Mouse (Mus musculus): Measurements from ENCODE around the gene Tmem234.

The Tmem234 gene

DNA sequence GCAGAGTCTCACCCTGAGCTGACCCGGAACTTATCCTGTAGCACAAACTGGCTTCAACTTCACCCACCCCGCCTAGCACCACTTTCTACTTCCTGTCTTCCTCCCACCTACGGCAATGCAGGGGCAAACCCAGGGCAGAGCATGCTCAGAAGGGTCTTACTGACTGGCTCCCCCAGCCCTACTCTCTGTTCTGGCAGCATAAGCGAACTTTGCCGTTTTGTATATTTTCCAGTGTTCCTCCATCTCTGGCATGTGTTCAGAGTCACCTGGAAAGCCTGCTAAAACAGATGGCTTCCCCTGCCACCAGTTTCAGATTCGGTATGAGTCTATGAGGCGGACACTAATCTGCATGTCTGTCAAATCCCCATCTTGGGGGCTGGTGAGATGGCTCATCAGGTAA lies 20.1 kb upstream of the Tmem234 start:
- DNase-seq = peak; percentile 80

DNA sequence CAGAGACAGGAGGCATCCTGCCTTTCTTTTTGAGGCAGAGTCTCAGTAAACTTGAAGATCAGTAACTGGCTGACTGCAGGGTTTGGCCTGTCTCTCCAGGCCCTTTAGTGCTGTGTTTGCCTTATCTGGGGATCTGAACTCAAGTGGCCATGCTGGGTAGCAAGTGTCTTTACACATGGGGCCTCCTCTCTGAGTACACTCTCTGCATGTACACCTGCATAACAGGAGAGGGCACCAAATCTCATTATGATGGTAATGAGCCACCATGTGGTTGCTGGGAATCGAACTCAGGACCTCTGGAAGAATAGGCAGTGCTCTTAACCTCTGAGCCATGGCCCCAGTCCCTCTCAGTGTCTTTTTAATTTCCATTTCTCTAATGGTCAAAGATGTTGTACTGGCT lies 18.2 kb upstream of the Tmem234 start:
- no peak for DNase-seq

DNA sequence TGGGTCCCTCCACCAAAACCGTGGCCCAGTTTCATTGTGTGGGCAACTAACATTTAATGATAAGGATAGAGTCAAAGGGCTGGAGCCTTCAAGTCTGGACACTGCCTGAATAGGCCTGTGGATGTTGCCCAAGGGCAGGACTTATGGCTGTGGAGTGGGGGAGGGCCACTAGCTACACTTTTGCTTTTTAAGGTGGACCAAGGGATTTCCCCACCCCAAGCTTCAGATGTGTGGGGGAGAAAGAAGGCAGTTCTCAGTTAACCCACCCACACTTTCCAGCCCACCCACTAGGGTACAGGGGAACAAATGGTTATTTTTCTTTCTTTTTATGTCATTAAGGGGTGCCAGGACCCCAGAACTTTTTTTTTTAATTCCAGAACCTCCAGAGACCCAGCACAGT lies 16.1 kb upstream of the Tmem234 start:
- DNase-seq = no peak

DNA sequence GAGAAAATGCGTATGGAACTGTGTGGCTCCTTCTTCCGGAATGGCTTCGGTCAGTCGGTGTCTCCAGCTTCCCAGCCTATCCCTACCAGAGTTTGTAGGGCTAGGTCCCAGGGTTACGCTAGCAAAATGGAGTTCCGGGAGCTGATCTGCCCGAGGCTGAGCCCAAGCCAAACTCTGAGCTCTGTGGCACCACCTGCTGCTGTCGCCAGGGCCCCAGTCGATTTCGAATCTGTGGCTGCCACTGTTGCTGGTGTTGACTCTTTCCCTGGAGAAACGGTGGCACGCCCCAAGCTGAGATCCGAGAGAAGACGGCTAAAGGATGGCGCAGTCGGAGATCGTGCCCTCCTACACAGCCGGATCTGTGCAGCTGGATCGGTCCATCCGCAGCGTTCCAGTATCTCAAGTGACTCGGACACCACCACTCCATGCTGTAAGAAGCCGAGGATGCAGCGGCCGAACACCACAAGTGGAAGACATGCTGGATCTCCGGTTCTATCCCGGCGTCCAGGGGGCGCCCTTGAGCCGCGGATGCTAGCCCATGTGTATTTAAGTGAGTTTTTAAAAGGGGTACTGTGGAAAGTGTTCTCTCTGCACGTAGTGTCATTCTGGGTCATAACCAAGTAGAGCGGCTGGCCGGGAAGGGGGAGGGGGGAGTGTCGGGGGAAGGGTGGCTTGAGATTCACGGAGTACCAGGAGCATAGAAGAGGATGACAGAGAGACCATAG lies 15.4 kb upstream of the Tmem234 start:
- DNase-seq = peak; percentile 94

DNA sequence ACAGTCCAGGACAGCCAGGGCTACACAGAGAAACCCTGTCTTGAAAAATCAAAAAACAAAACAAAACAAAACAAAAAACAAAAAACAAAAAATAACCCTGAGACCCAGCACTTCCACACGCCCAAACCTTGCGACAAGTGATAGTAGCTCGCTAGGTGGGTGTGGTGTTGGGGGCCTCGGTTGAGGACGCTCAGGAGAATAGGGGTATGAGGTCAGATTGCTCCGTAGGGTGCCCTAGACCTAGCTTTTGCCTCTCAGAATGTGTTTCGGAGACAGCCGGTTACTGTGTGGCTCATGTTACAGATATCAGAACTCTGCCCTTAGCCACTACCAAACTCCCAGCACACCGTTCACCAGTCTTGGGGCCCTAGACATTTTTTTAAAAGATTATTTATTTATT lies 14.7 kb upstream of the Tmem234 start:
- no peak for DNase-seq

DNA sequence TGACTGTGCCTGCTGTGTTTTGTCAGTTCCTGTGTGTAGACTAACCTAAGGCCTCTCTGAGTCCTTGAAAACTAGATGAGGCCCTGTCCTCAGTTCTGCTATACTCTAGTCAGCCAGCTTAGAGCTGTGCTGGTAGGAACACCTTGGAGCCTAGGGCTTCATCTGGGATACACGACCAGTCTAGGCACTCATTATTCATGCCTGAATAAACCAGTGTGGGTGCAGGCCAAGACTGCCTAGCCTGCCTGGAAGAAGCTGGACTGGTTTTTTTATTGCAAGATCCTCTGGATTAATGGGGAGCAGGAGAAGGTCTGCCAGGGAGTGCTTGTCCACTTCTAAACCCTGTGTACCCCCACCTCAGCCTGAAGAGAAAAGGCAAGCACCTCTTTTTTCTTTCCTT lies 13.5 kb upstream of the Tmem234 start:
- DNase-seq = no peak

DNA sequence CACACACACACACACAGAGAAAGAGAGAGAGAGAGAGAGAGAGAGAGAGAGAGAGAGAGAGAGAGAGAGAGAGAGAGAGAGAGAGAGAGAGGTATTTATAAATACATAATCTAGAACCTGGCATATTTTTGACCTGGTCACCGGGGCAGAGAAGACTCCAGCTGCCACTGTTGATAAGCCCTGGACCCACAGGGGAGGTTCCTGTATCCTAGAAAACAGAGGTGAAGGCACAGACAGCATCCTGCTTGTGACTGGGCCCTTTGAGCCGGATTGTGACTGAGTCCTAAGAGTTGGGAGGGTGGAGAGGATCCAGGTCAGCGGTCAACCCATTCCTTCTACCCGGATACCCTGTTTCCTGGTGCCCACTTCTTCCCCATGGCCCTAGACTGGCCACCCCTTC lies 11.6 kb upstream of the Tmem234 start:
- DNase-seq = no peak

DNA sequence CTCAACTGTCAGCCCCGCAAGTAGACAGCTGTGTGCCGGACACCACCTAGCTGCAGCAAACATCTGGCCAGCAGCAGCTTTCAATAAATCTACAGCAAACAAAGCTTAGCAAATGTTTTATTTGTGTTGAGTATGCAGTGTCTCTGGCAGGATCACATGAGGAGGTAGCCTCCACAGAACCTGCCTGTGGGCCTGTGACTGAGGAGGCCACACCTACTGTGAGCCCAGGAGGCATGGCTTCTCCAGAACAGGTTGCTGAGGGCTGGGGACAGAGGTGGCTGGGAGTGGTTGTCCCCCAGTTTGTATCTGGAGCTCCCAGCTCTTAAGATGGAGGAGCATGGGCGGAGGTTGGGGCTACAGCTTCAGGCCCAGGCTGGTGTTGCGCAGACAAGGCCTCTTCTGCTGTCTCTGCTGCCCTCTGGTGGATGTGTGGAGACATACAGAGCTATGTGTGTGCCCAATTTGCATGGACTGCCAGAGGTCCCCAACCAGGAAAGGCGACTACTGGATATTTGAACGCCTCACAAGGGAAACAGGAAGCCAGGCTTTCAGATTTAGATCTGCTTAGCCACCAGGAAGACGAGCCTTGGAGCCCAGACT lies 8.1 kb downstream of the Tmem234 start:
- peak; percentile 89 for DNase-seq

DNA sequence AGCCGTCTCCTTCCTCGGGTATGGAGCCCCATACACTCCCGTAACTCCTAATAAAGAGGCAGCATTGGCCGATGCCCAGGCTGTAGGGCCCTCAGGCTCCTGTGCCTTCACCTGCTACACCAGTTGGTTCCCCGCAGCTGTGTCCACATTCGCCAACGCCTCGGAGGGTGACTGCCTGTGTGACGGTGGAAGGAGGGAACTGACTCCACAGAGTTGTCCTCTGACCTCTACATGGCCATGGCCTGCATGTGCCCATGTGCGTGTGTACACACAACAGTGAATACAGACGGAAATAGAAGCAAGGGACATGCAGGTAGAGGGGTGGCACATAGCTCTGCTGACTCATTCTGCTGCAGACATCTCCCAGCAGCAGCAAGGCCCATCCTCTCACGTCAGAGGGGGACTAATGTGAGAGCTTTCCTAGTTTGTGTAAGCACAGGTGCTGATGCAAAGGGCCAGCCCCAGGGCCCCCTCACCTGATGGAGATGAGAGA lies 8.7 kb downstream of the Tmem234 start:
- peak; percentile 52 for DNase-seq

DNA sequence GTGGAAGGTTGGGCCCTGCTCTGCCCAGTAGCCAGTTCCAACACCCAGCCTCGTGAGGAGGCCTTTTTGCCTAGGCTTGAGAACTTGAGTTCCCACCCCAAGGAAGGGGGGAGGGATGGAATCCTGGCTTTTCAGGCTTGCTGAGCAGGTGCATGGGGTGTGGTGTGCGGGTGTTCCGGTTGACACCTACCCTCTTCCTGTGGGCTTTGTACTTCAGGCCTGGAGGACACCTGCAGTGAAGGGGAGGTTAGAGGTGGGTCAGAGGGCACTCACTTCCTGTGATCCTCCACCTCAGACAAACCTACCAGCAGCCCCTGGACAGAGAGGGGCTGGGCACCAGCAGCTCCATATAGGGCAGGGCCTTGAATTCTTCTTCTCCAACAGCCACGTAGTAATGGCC lies 9.6 kb downstream of the Tmem234 start:
- DNase-seq = peak; percentile 89

DNA sequence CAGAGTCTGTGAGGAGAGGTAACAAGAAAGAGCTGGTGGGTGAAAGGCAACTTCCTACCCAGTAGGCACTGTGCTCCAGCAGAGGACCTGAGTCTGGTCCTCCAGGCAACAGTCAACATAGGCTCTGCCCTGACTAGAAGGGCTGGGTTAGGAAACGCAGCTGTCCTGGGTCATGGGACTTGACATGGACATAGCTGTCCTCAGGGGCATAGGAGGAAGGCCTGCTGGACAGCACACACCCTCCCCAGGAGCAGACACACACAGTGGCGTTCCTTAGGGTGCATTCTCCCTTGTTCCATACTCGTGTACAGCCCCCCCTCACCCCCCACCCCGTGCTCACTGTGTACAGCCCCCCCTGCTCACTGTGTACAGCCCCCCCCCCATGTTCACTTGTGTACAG lies 10.0 kb downstream of the Tmem234 start:
- no peak for DNase-seq

DNA sequence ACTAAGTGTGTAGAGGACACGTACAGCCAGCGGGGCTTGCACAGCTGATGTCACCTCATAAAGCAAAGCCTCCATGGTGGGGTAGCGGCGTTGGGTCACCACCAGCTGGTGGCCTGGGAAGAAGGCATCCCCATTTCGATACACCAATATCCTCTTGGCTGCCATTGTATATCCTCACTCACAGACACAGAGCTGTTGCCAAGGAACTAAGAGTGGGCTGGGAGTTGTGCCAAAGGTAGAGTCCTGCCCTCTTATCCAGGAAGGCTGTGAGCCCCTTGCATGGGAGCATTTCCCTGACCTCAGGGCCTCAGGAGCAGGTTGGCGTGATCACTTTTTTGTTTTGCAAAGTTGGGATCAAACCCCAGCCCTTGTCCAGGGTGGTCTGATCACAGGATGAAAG lies 13.6 kb downstream of the Tmem234 start, which contains the start of gene Dcdc2b:
Dcdc2b (minus strand) TSS at position 165 of the 400 bp plus-strand sequence.
- DNase-seq = no peak

DNA sequence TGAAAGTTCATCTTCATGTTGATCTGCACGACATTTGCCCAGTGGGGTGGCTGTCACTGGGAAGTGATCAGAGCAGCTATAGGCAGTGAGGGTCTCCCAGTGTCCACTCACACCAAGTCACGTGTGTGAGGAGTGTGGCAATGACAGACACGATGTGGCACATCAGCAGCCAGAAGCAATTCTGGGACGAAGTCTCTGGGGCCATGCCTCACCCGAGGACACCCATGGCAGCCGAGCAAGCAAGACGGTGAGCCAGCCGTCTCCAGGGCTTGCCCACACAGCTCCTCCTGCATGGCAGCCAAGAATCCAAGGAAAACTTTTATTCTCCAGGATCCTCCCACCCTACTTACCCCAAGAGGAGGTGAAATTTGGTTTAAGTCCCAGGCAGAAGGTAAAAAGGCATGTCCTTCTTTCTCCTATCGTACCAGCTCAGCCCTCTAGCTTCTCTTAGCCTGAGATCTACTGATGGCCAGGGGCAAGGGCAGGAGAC lies 15.4 kb downstream of the Tmem234 start:
- DNase-seq = no peak

DNA sequence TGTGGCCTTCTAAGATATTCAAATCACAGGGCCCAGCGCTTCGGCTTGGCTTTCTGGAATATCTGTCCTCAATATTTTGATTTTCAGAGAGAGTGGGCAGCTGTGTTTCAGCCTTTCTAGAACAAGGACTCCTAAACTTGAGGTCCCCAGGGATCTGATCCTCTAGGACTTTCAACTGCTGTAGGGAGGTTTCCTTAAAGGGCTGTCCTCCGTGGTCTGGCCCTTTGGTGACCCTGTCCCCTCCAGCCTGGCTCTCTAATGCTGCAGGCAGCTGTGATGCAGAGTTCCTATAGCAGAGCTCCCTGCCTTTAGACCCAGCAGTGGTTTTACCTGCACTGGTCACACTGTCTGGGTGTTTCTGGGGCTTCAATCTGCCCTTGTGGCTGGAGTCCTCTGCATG lies 16.2 kb downstream of the Tmem234 start:
- DNase-seq = no peak

DNA sequence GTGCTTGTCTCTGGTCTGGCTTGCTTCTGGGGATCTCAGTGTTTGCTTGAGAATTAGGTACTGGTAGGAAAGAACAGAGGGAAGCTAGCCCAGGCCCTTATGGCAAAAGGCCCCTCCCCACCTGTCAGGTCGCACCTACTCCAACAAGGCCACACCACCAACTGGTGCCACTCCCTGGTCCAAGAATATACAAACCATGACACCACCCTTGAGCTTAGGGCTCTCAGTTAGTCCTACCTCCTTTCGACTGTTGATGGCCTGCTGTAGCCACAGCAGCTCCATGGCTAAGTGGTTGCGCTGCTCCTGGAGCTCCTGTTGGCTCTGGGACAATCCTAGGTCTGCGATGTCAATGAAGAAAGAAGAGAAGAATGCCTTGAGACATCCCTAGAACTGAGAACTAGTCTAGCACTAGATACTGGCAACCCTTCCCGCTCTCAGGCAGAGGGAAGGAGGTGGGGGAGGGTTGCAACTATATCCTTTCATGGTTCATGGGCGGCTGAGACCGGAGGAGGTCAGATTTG lies 16.7 kb downstream of the Tmem234 start:
- no peak for DNase-seq

DNA sequence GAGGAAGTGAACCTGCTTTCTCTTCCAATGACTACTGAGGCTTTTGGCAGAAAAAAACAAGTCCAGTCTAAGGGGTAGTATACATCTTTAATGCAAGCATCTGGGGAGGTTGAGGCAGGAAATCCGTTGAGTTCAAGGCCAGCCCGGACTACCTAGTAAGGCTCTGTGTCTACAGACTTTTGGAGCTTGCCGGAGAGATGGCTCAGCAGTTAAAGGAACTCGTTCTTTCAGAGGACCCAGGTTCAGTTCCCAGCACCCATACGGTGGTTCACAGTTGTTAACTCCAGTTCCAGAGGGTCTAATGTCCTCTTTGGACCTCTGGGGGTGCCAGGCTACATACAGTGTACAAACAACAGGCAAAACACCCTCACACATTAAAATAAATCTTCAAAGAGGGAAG lies 17.6 kb downstream of the Tmem234 start:
- DNase-seq = no peak

DNA sequence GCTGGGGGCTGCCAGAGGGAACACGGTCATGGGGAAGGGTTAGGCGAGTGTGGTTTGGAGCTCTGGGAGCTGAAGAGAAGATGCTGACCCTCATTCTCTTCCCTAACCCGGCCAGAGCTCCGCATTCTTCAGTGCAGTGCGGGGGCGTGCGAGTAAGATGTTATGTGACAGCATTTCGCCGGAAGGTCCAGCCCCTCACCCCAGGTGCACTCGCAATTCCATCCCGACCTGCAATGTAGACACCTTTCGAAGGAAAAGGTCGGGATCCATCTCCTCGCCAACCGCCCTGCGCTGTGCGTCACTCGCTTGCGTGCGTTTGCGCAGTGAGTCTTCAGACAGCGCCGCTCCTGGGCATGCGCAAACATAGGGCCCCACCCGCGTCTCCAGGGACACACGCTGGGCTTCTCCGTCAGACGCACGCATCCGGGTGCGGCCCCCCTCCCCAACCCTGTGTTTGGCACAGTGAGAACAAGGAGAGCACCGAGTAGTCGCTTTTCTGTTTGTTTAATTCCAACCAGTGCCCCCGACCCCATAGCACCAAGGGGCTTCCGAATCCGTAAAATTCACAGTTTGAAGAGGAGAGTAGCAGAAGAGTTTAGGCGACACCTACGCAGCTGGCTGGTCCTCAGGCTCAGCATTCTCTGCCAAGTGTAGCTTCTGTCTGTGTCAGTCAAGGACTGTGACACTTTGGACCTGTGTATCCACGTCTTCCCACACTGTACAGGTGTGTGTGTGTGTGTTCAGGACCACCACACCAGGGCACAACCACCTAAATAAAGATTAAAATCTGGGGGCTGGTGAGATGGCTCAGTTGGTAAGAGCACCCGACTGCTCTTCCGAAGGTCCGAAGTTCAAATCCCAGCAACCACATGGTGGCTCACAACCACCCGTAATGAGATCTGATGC lies 18.6 kb downstream of the Tmem234 start, which contains the start of gene Iqcc:
Iqcc (minus strand) TSS at position 314 of the 906 bp plus-strand sequence.
- peak; percentile 98 for DNase-seq

DNA sequence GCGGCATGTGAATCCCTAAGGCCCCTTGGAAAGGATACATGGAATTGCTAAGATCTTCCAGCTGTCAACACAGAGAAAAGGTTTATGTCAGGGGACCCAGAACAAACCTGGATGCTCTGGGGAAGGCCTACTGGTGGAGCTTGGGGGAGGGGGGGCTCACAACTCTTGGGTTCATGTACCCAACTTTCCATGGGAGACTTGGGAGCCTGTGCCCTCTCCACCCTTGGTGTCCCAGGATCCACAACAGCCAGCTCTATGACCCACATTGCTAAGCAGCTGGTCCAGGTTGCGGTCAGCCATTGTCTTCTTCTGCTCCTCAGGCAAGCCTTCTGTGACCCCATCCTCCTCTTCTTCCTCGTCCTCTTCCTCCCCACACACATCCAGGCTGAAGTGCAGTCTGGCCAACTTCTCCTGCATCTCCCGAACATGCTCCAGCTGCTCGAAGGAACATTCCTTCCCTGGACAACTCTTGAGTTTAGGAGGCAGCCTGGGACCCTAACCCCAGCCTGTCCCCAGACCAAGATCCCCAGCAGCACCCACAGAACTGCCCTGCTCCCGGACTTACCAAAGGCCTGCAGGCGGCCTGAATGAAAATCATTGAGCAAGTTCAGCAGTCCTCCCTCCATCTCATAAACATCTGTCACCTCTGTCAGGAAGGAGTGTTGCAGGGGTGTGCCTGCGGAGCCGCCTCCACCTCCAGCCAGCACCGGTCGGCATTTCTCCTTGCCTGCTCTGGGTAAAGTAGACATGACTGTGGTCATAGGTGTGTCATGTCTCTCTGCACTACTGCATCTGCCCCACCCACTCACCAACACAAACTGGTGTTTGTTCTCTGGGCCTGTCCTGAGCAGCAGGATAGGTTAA lies 20.2 kb downstream of the Tmem234 start:
- DNase-seq = no peak

DNA sequence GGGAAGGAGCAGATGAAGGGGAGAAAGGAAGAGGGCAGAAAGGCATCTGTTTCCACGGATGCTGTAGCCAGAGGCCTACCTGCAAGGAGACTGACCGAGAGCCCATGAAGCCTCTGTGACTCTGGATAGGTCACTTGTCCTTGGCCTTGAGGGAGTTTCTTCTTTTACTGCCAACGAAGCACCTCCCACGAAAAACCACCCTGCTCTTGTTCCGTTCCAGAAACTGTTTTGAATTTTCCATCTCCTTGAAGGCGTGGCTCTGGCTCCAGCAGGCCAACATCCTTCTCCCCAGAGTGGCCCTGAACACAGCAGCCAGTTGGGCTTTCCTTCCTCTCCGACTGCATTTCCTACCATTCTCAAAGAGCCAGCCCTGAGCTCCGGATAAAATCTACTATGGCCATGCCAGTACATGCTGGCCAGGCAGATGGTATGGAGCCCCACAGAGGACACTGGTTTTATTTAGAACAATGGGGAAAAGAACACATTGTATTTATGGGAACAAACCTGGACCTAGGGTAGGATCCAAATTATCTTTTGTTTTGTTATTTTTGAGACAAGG lies 20.9 kb downstream of the Tmem234 start:
- no peak for DNase-seq

DNA sequence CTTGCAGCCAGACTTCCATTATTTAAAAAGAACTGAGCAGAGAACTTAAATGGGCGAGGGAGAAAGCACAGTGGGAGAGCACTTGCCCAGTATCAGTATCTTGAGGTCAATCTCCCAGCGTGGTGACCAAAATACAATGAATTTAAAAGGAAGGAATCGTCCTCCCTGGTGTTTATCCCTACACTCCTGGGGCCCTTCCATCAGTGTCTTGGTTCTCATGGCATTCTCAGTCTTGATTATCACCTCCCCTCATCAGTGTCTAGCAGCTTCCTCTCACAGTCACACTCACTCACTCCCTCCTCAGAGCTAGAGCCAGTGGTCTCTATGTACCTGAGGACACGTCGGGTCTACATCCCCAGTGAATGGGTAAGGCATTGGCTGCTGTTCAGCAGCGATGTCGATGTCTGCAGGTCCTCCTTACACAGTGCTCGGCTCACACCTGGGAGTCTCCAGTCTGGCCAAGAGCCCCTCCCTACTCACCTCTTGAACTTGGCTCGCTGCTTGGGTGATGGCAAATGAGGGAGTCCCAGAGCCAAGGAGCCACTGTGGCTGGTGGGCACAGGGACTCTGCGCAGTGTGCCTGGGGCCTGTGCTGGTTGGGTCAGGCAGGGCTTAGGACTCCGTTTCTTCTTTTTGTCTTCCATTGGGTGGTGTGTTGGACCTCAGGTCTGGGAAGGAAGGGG lies 21.8 kb downstream of the Tmem234 start:
- no peak for DNase-seq
